Mouse (Mus musculus): ENCODE measurements around the gene Nectin2.

Nectin2 gene

GRCm38 (mm10) chr7:19712414-19712813 is 37.9 kb downstream of the Nectin2 start:
- no peak for DNase-seq (ENCODE audit: low spot score)

- no peak for DNase-seq (ENCODE audit: low spot score)
Measured at GRCm38 (mm10) chr7:19710650-19711049, 39.6 kb downstream of the Nectin2 start.

GRCm38 (mm10) chr7:19705271-19705670 is 45.0 kb downstream of the Nectin2 start:
- DNase-seq (ENCODE audit: low spot score) = no peak

GRCm38 (mm10) chr7:19704475-19704874 is 45.8 kb downstream of the Nectin2 start:
- DNase-seq (ENCODE audit: low spot score) = no peak

- no peak for DNase-seq (ENCODE audit: low spot score)
Measured at GRCm38 (mm10) chr7:19702859-19703555, 47.3 kb downstream of the Nectin2 start.

- peak; percentile 75 for DNase-seq (ENCODE audit: low spot score)
Measured at GRCm38 (mm10) chr7:19701069-19701761, 49.1 kb downstream of the Nectin2 start.

- no peak for DNase-seq (ENCODE audit: low spot score)
Measured at GRCm38 (mm10) chr7:19700299-19701068, 49.8 kb downstream of the Nectin2 start.

GRCm38 (mm10) chr7:19699827-19700148 is 50.5 kb downstream of the Nectin2 start:
- no peak for DNase-seq (ENCODE audit: low spot score)

GRCm38 (mm10) chr7:19698907-19699826 is 51.1 kb downstream of the Nectin2 start, which contains the start of gene Apoe:
Gene Apoe (minus strand): TSS chr7:19699188.
- DNase-seq (ENCODE audit: low spot score) = peak; percentile 68

GRCm38 (mm10) chr7:19697949-19698906 is 52.1 kb downstream of the Nectin2 start:
- peak; percentile 39 for DNase-seq (ENCODE audit: low spot score)

- no peak for DNase-seq (ENCODE audit: low spot score)
Measured at GRCm38 (mm10) chr7:19696336-19696873, 53.9 kb downstream of the Nectin2 start.

- no peak for DNase-seq (ENCODE audit: low spot score)
Measured at GRCm38 (mm10) chr7:19695881-19696280, 54.4 kb downstream of the Nectin2 start.

GRCm38 (mm10) chr7:19695213-19695594 is 55.1 kb downstream of the Nectin2 start:
- DNase-seq (ENCODE audit: low spot score) = no peak

GRCm38 (mm10) chr7:19694336-19695212 is 55.7 kb downstream of the Nectin2 start:
- DNase-seq (ENCODE audit: low spot score) = no peak

- DNase-seq (ENCODE audit: low spot score) = peak; percentile 54
Measured at GRCm38 (mm10) chr7:19693421-19693820, 56.9 kb downstream of the Nectin2 start.

- DNase-seq (ENCODE audit: low spot score) = peak; percentile 44
Measured at GRCm38 (mm10) chr7:19691873-19692865, 58.1 kb downstream of the Nectin2 start, which contains the start of gene Apoc1. Gene Apoc1 (minus strand): TSS chr7:19692660.

- DNase-seq (ENCODE audit: low spot score) = no peak
Measured at GRCm38 (mm10) chr7:19691434-19691833, 58.8 kb downstream of the Nectin2 start.

GRCm38 (mm10) chr7:19690845-19691244 is 59.4 kb downstream of the Nectin2 start:
- DNase-seq (ENCODE audit: low spot score) = no peak

Measured in ovary, postnatal 36 days (tissue).